Mouse (Mus musculus) monocyte, adult 5-6 weeks (primary cell): ENCODE results near the gene Ecsit. TPM values are rescaled to one million over a fixed set of nuclear protein-coding genes. Genes with fewer than 3 reads are reported as not detected.

Source experiments
- total RNA-seq: library from RNA; stranded (forward); fragments of 200-1000, 200-491, 200-594 nt; gene quantifications from 3 replicates; pipeline ENCODE4 v1.2.3, GENCODE M21; 2017

Ecsit gene
- total RNA-seq, 1 experiment from 2014 or later = 7.4 TPM

Other genes with a start within 250 kb of the Ecsit start
- gene Angptl8, start 249.9 kb downstream of the Ecsit start, total RNA-seq = not detected in 3 replicates
- gene Dock6, start 232.8 kb downstream of the Ecsit start, total RNA-seq = 0.32 to 15.0 TPM (median 6.1 TPM) in 3 replicates
- 8.4 to 22.7 TPM (median 18.5 TPM) in 3 replicates for gene Rab3d, start 167.2 kb downstream of the Ecsit start, total RNA-seq
- gene Ccdc159, start 158.0 kb downstream of the Ecsit start, total RNA-seq = 0.21 TPM in 1 of 3 replicates, not detected in the others
- 1.1 to 5.0 TPM (median 4.0 TPM) in 3 replicates for gene Tmem205, start 157.9 kb downstream of the Ecsit start, total RNA-seq
- gene Plppr2, start 148.4 kb downstream of the Ecsit start, total RNA-seq = 0.58 TPM in 1 of 3 replicates, not detected in the others
- 2.2 to 5.5 TPM (median 2.5 TPM) in 3 replicates for gene Swsap1, start 129.7 kb downstream of the Ecsit start, total RNA-seq
- not detected in 3 replicates for gene Epor, start 121.9 kb downstream of the Ecsit start, total RNA-seq
- gene Rgl3, start 96.0 kb downstream of the Ecsit start, total RNA-seq = 0.29 TPM in 1 of 3 replicates, not detected in the others
- 1.9 TPM in 1 of 3 replicates, not detected in the others for gene Ccdc151, start 82.8 kb downstream of the Ecsit start, total RNA-seq
- 49.4 to 96.0 TPM (median 60.8 TPM) in 3 replicates for gene Prkcsh, start 82.6 kb downstream of the Ecsit start, total RNA-seq
- not detected in 3 replicates for gene Elavl3, start 33.4 kb downstream of the Ecsit start, total RNA-seq
- not detected in 3 replicates for gene Gm49318, start 14.2 kb downstream of the Ecsit start, total RNA-seq
- gene Zfp653, start 14.1 kb downstream of the Ecsit start, total RNA-seq = 8.5 to 13.4 TPM (median 13.1 TPM) in 3 replicates
- not detected in 3 replicates for gene Cnn1, start 13.8 kb upstream of the Ecsit start, total RNA-seq
- 22.0 to 30.4 TPM (median 24.7 TPM) in 3 replicates for gene Elof1, start 31.7 kb upstream of the Ecsit start, total RNA-seq
- gene Acp5, start 50.3 kb upstream of the Ecsit start, total RNA-seq = 24.2 to 38.4 TPM (median 30.8 TPM) in 3 replicates
- 11.5 to 20.1 TPM (median 15.5 TPM) in 3 replicates for gene Pigyl, start 71.4 kb upstream of the Ecsit start, total RNA-seq
- gene Zfp872, start 102.7 kb upstream of the Ecsit start, total RNA-seq = not detected in 3 replicates
- 27.3 to 53.9 TPM (median 30.7 TPM) in 3 replicates for gene Zfp809, start 140.3 kb upstream of the Ecsit start, total RNA-seq
- gene Zfp599, start 174.5 kb upstream of the Ecsit start, total RNA-seq = 0.29 to 2.5 TPM (median 2.2 TPM) in 3 replicates
- gene Zfp810, start 222.2 kb upstream of the Ecsit start, total RNA-seq = 20.8 to 34.3 TPM (median 31.1 TPM) in 3 replicates